Mouse (Mus musculus) forebrain, embryonic 16.5 days (tissue): Measurements from ENCODE around the gene Lrrc3. TPM values are rescaled to one million over a fixed set of nuclear protein-coding genes. Genes with fewer than 3 reads are reported as not detected.

Source experiments
- polyA plus RNA-seq: library from polyadenylated mRNA; unstranded; fragments of >200 nt; fragmentation: Nextera tagmentation; extraction: Ambion mirVana; gene quantifications from 2 replicates; pipeline ENCODE4 v1.2.1, GENCODE M21; 2015

Gene Lrrc3
- polyA plus RNA-seq, 1 experiment from 2014 or later = 15.7 TPM

Other genes starting within 250 kb of the Lrrc3 start
- gene Tspear, start 216.0 kb downstream of the Lrrc3 start, polyA plus RNA-seq = 0.30 and 0.39 TPM in 2 replicates
- not detected in 2 replicates for gene Gm19402, start 211.8 kb downstream of the Lrrc3 start, polyA plus RNA-seq
- not detected in 2 replicates for gene Gm9508, start 205.3 kb downstream of the Lrrc3 start, polyA plus RNA-seq
- gene Gm10272, start 195.9 kb downstream of the Lrrc3 start, polyA plus RNA-seq = not detected in 2 replicates
- not detected in 2 replicates for gene Gm10024, start 191.1 kb downstream of the Lrrc3 start, polyA plus RNA-seq
- gene Gm10142, start 186.7 kb downstream of the Lrrc3 start, polyA plus RNA-seq = not detected in 2 replicates
- gene Krtap12-1, start 181.9 kb downstream of the Lrrc3 start, polyA plus RNA-seq = not detected in 2 replicates
- not detected in 2 replicates for gene Gm10100, start 176.1 kb downstream of the Lrrc3 start, polyA plus RNA-seq
- not detected in 2 replicates for gene Gm18596, start 159.9 kb downstream of the Lrrc3 start, polyA plus RNA-seq
- gene Gm9736, start 151.2 kb downstream of the Lrrc3 start, polyA plus RNA-seq = not detected in 2 replicates
- not detected in 2 replicates for gene Gm3233, start 142.9 kb downstream of the Lrrc3 start, polyA plus RNA-seq
- not detected in 2 replicates for gene Gm3238, start 131.2 kb downstream of the Lrrc3 start, polyA plus RNA-seq
- gene Gm7138, start 125.6 kb downstream of the Lrrc3 start, polyA plus RNA-seq = not detected in 2 replicates
- not detected in 2 replicates for gene Gm3250, start 120.0 kb downstream of the Lrrc3 start, polyA plus RNA-seq
- gene Gm7137, start 114.3 kb downstream of the Lrrc3 start, polyA plus RNA-seq = not detected in 2 replicates
- gene Gm9639, start 107.5 kb downstream of the Lrrc3 start, polyA plus RNA-seq = not detected in 2 replicates
- gene Gm19668, start 103.4 kb downstream of the Lrrc3 start, polyA plus RNA-seq = not detected in 2 replicates
- gene Gm9507, start 90.7 kb downstream of the Lrrc3 start, polyA plus RNA-seq = not detected in 2 replicates
- not detected in 2 replicates for gene Gm2696, start 87.9 kb downstream of the Lrrc3 start, polyA plus RNA-seq
- gene Krtap10-4, start 75.4 kb downstream of the Lrrc3 start, polyA plus RNA-seq = not detected in 2 replicates
- not detected in 2 replicates for gene Krtap10-10, start 66.6 kb downstream of the Lrrc3 start, polyA plus RNA-seq
- gene Gm36176, start 55.7 kb downstream of the Lrrc3 start, polyA plus RNA-seq = not detected in 2 replicates
- gene Gm10318, start 49.7 kb downstream of the Lrrc3 start, polyA plus RNA-seq = not detected in 2 replicates
- gene Gm3285, start 40.6 kb downstream of the Lrrc3 start, polyA plus RNA-seq = not detected in 2 replicates
- 3.0 and 5.0 TPM in 2 replicates for gene Trpm2, start 68.0 kb upstream of the Lrrc3 start, polyA plus RNA-seq
- 33.7 and 36.0 TPM in 2 replicates for gene 1810043G02Rik, start 76.0 kb upstream of the Lrrc3 start, polyA plus RNA-seq
- 109 and 117 TPM in 2 replicates for gene Pfkl, start 107.5 kb upstream of the Lrrc3 start, polyA plus RNA-seq
- gene Dnmt3l, start 139.4 kb upstream of the Lrrc3 start, polyA plus RNA-seq = not detected in 2 replicates
- gene Aire, start 141.1 kb upstream of the Lrrc3 start, polyA plus RNA-seq = 0.34 TPM in 1 of 2 replicates, not detected in the other
- gene Icosl, start 166.8 kb upstream of the Lrrc3 start, polyA plus RNA-seq = 0.38 and 0.82 TPM in 2 replicates